Mouse (Mus musculus): ENCODE measurements at regions not wholly inside any gene's neighbourhood (a gene's known extent, or its start where the extent isn't known, plus 50 kb on each side); places are given as distances from the start of the nearest gene placed in this dataset.

- Histone ChIP-seq H3K36me3 (replicated peaks) (no peaks in the 10 kb centered on the region), H3K9me3 (no peaks in the 10 kb centered on the region)
- WGBS = 86% methylated on average over 9 of the region's 9 CpGs
These were observed 250.4 kb downstream of the Hlx start for GRCm38 (mm10) chr1:184482026-184482425.

GRCm38 (mm10) chr1:184480571-184481220 lies 251.7 kb downstream of the Hlx start:
- no peak overlapping the region for H3K27ac ChIP-seq
- H3K9ac ChIP-seq = no peak overlapping the region
- no peaks in the 10 kb centered on the region for H3K4me1 ChIP-seq
- no peaks in the 10 kb centered on the region for H3K9me3 ChIP-seq
- H3K4me3 ChIP-seq (replicated peaks) = no peak overlapping the region
- 89% methylated on average over 9 of the region's 9 CpGs for WGBS
- no peak for ATAC-seq (ENCODE audit: low FRiP score)
- no peak overlapping the region for H3K4me2 ChIP-seq
- no peaks in the 10 kb centered on the region for H3K36me3 ChIP-seq (replicated peaks)
- no peaks in the 10 kb centered on the region for H3K27me3 ChIP-seq

More at GRCm38 (mm10) chr1:184482026-184482425, 250.4 kb downstream of the Hlx start:
- Histone ChIP-seq H3K4me1 (no peaks in the 10 kb centered on the region), H3K4me3 (replicated peaks) (no peak overlapping the region), H3K27me3 (no peaks in the 10 kb centered on the region), H3K27ac (no peak overlapping the region), H3K4me2 (no peak overlapping the region), H3K9ac (no peak overlapping the region)
- no peak for ATAC-seq (ENCODE audit: low FRiP score)

GRCm38 (mm10) chr1:184478006-184478405 lies 254.4 kb downstream of the Hlx start:
- H3K36me3 ChIP-seq (replicated peaks) = no peaks in the 10 kb centered on the region
- H3K27me3 ChIP-seq = no peaks in the 10 kb centered on the region
- H3K9me3 ChIP-seq = no peaks in the 10 kb centered on the region
- WGBS = 87% methylated on average over 7 of the region's 7 CpGs
- no peak overlapping the region for H3K27ac ChIP-seq
- no peak for ATAC-seq (ENCODE audit: low FRiP score)
- no peak overlapping the region for H3K4me3 ChIP-seq (replicated peaks)
- no peaks in the 10 kb centered on the region for H3K4me1 ChIP-seq
- no peak overlapping the region for H3K4me2 ChIP-seq
- H3K9ac ChIP-seq = no peak overlapping the region

- H3K4me1 ChIP-seq = peaks cover 4% of the 10 kb centered on the region; the same call in 1 of the 2 replicates
- no peak overlapping the region for H3K4me3 ChIP-seq (replicated peaks)
- H3K9ac ChIP-seq = no peak overlapping the region
- 33% methylated on average over 9 of the region's 9 CpGs for WGBS
- no peaks in the 10 kb centered on the region for H3K9me3 ChIP-seq
- H3K36me3 ChIP-seq (replicated peaks) = no peaks in the 10 kb centered on the region
- no peak overlapping the region for H3K27ac ChIP-seq
- 0 out of 2 replicates have a peak, but pooled peaks cover 5% of the 10 kb centered on the region for H3K27me3 ChIP-seq
- H3K4me2 ChIP-seq = no peak overlapping the region
- ATAC-seq (ENCODE audit: low FRiP score) = no peak
These were observed 269.8 kb downstream of the Hlx start for GRCm38 (mm10) chr1:184462481-184463124.

GRCm38 (mm10) chr1:184461411-184461810 lies 271.0 kb downstream of the Hlx start:
- no peak for ATAC-seq (ENCODE audit: low FRiP score)
- 0 out of 2 replicates have a peak, but pooled peaks cover 5% of the 10 kb centered on the region for H3K27me3 ChIP-seq
- H3K27ac ChIP-seq = no peak overlapping the region
- no peaks in the 10 kb centered on the region for H3K36me3 ChIP-seq (replicated peaks)
- H3K9ac ChIP-seq = no peak overlapping the region
- no peak overlapping the region for H3K4me3 ChIP-seq (replicated peaks)
- no peak overlapping the region for H3K4me2 ChIP-seq
- H3K9me3 ChIP-seq = no peaks in the 10 kb centered on the region
- peaks cover 4% of the 10 kb centered on the region; the same call in 1 of the 2 replicates for H3K4me1 ChIP-seq

GRCm38 (mm10) chr1:184456727-184457126 lies 275.7 kb downstream of the Hlx start:
- H3K9ac ChIP-seq = no peak overlapping the region
- ATAC-seq (ENCODE audit: low FRiP score) = no peak
- H3K27ac ChIP-seq = no peak overlapping the region
- H3K27me3 ChIP-seq = peaks cover 16% of the 10 kb centered on the region
- no peak overlapping the region for H3K4me2 ChIP-seq
- H3K4me1 ChIP-seq = no peaks in the 10 kb centered on the region
- no peak overlapping the region for H3K4me3 ChIP-seq (replicated peaks)
- no peaks in the 10 kb centered on the region for H3K36me3 ChIP-seq (replicated peaks)
- 93% methylated on average over 8 of the region's 8 CpGs for WGBS
- no peaks in the 10 kb centered on the region for H3K9me3 ChIP-seq

- H3K4me1 ChIP-seq = no peaks in the 10 kb centered on the region
- ATAC-seq (ENCODE audit: low FRiP score) = no peak
- H3K4me3 ChIP-seq (replicated peaks) = no peak overlapping the region
- 70% methylated on average over 4 of the region's 4 CpGs for WGBS
- peaks cover 26% of the 10 kb centered on the region for H3K27me3 ChIP-seq
- H3K36me3 ChIP-seq (replicated peaks) = no peaks in the 10 kb centered on the region
- no peak overlapping the region for H3K27ac ChIP-seq
- H3K9me3 ChIP-seq = no peaks in the 10 kb centered on the region
- H3K4me2 ChIP-seq = no peak overlapping the region
- H3K9ac ChIP-seq = no peak overlapping the region
These were observed 278.0 kb downstream of the Hlx start for GRCm38 (mm10) chr1:184454381-184454780.

- H3K27me3 ChIP-seq = peaks cover 26% of the 10 kb centered on the region
- no peak overlapping the region for H3K27ac ChIP-seq
- H3K4me2 ChIP-seq = no peak overlapping the region
- H3K36me3 ChIP-seq (replicated peaks) = no peaks in the 10 kb centered on the region
- H3K4me1 ChIP-seq = no peaks in the 10 kb centered on the region
- no peak overlapping the region for H3K4me3 ChIP-seq (replicated peaks)
- H3K9me3 ChIP-seq = no peaks in the 10 kb centered on the region
- 30% methylated on average over 5 of the region's 5 CpGs for WGBS
- no peak overlapping the region for H3K9ac ChIP-seq
- ATAC-seq (ENCODE audit: low FRiP score) = no peak
These were observed 278.7 kb downstream of the Hlx start for GRCm38 (mm10) chr1:184453673-184454072.

GRCm38 (mm10) chr1:184453061-184453460 lies 279.4 kb downstream of the Hlx start:
- Histone ChIP-seq H3K4me1 (no peaks in the 10 kb centered on the region), H3K4me2 (no peak overlapping the region), H3K9ac (no peak overlapping the region), H3K27ac (no peak overlapping the region), H3K36me3 (replicated peaks) (no peaks in the 10 kb centered on the region), H3K27me3 (peaks cover 26% of the 10 kb centered on the region), H3K4me3 (replicated peaks) (no peak overlapping the region), H3K9me3 (no peaks in the 10 kb centered on the region)
- 90% methylated on average over 9 of the region's 9 CpGs for WGBS
- ATAC-seq (ENCODE audit: low FRiP score) = no peak

- H3K9me3 ChIP-seq = no peaks in the 10 kb centered on the region
- H3K27ac ChIP-seq = no peak overlapping the region
- H3K4me2 ChIP-seq = no peak overlapping the region
- no peak overlapping the region for H3K9ac ChIP-seq
- H3K4me1 ChIP-seq = no peaks in the 10 kb centered on the region
- WGBS = 74% methylated on average over 2 of the region's 2 CpGs
- no peak for ATAC-seq (ENCODE audit: low FRiP score)
- peaks cover 26% of the 10 kb centered on the region for H3K27me3 ChIP-seq
- H3K4me3 ChIP-seq (replicated peaks) = no peak overlapping the region
- H3K36me3 ChIP-seq (replicated peaks) = no peaks in the 10 kb centered on the region
These were observed 280.7 kb downstream of the Hlx start for GRCm38 (mm10) chr1:184451686-184452085.

- Histone ChIP-seq H3K9ac (no peak overlapping the region), H3K36me3 (replicated peaks) (no peaks in the 10 kb centered on the region), H3K27ac (no peak overlapping the region), H3K27me3 (peaks cover 13% of the 10 kb centered on the region; the same call in 1 of the 2 replicates), H3K4me1 (no peaks in the 10 kb centered on the region), H3K4me3 (replicated peaks) (no peak overlapping the region), H3K4me2 (no peak overlapping the region), H3K9me3 (no peaks in the 10 kb centered on the region)
- no peak for ATAC-seq (ENCODE audit: low FRiP score)
- 89% methylated on average over 9 of the region's 9 CpGs for WGBS
These were observed 283.4 kb downstream of the Hlx start for GRCm38 (mm10) chr1:184449007-184449406.

- peaks cover 13% of the 10 kb centered on the region; the same call in 1 of the 2 replicates for H3K27me3 ChIP-seq
- WGBS = 56% methylated on average over 7 of the region's 7 CpGs
- H3K9me3 ChIP-seq = no peaks in the 10 kb centered on the region
These were observed 284.5 kb downstream of the Hlx start for GRCm38 (mm10) chr1:184447911-184448310.

GRCm38 (mm10) chr1:184447161-184447667 lies 285.2 kb downstream of the Hlx start:
- H3K36me3 ChIP-seq (replicated peaks) = no peaks in the 10 kb centered on the region
- no peak overlapping the region for H3K27ac ChIP-seq
- H3K4me2 ChIP-seq = no peak overlapping the region
- WGBS = 75% methylated on average over 5 of the region's 5 CpGs
- no peaks in the 10 kb centered on the region for H3K9me3 ChIP-seq
- no peak overlapping the region for H3K9ac ChIP-seq
- H3K4me3 ChIP-seq (replicated peaks) = no peak overlapping the region
- H3K27me3 ChIP-seq = peaks cover 15% of the 10 kb centered on the region; the same call in 1 of the 2 replicates
- ATAC-seq (ENCODE audit: low FRiP score) = no peak
- H3K4me1 ChIP-seq = no peaks in the 10 kb centered on the region

More at GRCm38 (mm10) chr1:184447911-184448310, 284.5 kb downstream of the Hlx start:
- Histone ChIP-seq H3K27ac (no peak overlapping the region), H3K36me3 (replicated peaks) (no peaks in the 10 kb centered on the region), H3K4me3 (replicated peaks) (no peak overlapping the region), H3K9ac (no peak overlapping the region), H3K4me2 (no peak overlapping the region), H3K4me1 (no peaks in the 10 kb centered on the region)
- ATAC-seq (ENCODE audit: low FRiP score) = no peak

All from forebrain, embryonic 12.5 days (tissue).